Mouse (Mus musculus): Measurements from ENCODE around the gene Ttc23. TPM values are rescaled to one million over a fixed set of nuclear protein-coding genes. Genes with fewer than 3 reads are reported as not detected.

Gene Ttc23
- polyA plus RNA-seq (2012; rRNA removed) = 15.3 and 21.1 TPM in 2 replicates

DNA sequence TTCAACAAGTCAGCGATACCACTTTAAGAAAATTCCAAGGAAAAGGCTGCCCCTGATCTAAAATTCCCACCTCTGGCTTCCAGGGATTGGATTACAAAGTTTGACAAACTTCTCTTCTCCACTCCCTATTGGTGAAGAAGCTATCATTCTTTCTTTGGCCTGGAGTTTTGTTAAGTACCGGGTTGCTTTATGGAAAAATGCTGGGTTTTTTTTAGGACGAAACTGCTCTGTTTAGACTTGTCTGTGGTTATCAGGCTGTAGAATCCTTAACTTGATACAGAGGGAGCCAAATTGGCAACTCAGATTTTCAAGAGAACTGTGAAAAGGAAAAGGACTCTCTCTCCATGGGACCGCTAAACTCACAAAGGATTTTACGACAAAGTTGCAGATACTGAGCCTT, at the start of gene Ttc23:
TSS of gene Ttc23 (plus strand) at position 134 of the 400 bp plus-strand sequence.
- no peak for DNase-seq (ENCODE audit: low spot score)

DNA sequence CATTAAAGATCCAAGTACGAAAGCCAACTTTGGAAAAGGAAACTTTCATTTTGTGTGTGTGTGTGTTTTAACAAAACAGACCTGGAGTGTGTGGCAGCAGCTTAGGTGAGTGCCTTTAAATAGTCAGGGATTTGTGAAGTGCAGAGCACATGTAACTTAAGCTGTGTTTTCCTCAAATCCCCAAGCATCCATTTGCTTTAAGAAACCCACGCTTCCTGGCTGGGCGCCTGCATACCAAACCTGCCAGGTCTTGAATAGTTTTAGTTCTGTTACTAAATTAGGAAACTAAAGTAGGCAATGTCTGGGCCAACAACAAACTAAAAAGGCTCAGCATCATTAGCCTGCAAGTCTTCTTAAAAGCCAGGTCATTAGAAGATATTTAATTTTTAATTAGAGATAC, 49.2 kb upstream of the Ttc23 start:
- no peak for DNase-seq (ENCODE audit: low spot score)

DNA sequence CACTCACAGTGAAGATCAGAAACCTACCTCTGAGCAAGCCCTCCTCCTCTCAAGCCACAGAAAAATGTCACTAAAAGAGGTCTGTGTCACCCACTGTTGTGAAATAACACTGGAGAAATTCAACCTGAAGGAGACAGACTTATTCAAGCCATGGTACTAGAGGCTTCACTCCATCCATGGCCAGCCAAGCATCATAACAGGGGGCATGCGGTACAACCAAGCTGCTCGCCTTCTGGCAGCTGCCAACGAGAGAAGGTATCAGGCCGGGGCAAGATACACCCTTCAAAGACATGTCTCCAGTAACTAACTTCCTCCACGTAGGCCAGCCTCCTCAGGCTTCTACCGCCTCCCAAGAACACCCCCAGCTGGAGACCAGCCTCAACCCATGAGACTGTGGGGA, 42.1 kb upstream of the Ttc23 start:
- no peak for DNase-seq (ENCODE audit: low spot score)

DNA sequence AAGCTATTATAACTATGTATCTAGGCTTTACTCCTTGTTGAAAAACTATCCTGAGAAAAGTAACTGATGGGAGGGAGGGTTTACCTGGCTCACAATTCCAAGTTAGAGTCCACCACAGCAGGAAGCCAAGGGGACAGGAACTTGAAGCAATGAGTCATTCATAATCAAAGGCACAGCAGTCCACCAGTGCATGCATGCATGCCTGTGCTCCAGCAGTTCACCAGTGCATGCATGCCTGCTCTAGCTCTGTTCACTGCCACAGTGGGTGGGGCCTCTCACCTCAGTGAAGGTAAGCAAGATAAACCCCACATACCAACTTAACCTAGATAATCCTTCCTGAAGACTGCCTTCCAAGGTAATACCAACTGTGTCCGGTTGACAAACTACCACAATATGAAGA, 41.0 kb upstream of the Ttc23 start:
- DNase-seq (ENCODE audit: low spot score) = no peak

DNA sequence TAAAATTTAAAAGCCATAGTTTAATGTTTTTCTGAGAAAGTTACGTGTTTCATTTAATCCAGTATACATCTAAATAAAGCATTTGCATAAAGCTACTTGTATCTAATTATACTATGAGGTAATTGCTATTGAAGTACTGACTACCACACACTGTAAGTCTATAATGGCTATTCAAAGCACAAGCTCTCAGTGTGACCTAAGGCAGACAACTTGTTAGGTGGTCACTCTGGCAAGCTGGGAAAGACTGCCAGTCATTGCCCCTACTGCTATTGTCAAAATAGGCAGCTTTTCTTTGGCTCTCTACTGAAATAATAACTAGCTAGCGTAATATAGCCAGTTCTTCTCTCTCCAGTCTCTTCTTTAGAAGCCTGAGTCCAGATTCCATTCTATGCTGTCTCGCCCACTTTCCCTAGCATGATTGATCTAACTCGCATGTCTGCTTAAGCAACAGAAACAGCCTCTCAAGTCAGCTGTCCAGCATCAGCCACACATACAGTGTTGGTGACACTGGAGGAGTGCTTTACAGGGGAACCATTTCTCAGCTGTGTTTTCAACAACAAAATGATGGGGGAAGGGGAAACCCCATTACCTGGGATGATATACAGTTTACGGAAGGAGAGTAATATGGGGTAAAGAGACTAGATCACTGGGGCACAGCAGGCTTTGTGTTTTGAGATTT, 39.4 kb upstream of the Ttc23 start:
- DNase-seq (ENCODE audit: low spot score) = no peak

DNA sequence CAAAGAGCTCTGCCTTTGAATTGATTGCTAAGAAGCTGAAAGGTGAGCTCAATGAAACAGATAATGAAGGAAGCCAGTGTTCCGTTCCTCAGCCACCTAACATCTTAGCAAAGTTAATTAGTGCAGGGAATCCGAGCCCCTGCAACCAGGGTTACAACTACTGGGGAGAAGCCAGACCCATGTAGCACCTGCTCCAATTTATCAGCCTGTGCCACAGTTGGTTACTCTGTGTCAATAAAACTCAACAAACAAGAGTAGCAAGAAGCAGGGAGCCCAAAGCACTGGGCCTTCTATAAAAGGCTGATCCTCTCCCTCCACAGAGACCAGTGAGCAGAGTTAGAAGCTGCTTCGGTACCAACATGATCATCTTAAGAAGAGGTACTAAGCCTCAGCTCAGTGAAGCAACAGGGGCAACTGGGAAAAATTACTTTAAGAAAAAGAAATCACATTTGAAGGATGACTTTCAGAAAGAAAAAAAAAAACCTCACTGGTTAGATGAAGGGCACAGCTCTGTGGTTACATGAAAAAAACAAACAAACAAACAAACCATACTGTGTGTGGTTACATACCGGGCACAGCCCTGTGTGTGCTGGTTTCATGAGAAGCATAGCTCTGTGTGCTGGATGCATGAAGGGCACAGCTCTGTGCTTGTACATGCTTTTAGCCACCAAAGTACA, 38.7 kb upstream of the Ttc23 start:
- DNase-seq (ENCODE audit: low spot score) = no peak

DNA sequence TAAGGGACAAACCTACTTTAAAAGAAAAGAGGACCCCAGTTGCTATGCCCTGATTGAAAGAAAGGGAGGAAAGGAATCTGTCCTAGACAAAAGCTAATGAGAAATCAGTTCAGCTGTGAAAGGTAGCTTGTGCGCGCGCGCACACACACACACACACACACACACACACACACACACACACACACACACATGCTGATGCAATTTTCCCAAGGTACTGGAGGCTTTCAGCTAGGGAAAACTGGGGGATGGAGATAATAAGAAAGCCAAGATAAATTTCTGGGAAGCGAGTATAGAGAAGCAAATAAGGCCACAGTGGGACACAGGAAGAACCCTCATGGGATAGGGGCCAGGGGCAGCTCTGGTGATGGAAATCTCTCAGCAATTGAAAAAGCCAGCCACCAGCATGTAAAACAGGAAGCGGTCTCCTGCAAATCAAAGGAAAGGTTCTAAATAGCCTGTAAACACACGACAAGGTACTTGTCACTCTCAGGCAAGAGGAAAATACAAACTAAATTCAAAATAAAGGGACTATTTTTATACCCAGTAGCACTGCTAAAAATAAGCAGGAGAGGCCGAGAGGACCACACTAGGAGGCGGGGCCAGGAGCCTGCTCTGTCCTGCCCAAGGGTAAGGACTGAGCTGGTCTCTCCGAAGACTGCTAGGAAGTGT, 33.3 kb upstream of the Ttc23 start:
- no peak for DNase-seq (ENCODE audit: low spot score)

DNA sequence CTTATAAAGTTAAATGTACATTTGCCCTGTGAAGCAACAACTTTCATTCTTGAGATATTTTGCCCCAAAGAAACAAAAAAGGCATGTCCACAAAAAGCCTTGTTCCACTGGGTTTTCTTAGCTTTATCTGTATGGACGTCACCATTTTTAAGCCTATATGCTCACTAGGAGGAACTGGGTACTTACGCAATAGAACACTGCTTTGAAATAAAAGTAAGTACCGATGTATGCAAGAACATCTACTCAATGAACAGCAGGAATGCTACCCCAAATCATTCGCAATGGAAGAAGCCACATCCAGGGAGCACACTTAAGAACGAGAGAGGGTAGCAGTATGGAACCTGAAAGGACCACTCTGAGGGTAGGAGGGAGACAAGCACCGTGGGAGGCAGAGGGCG, 32.7 kb upstream of the Ttc23 start:
- no peak for DNase-seq (ENCODE audit: low spot score)

DNA sequence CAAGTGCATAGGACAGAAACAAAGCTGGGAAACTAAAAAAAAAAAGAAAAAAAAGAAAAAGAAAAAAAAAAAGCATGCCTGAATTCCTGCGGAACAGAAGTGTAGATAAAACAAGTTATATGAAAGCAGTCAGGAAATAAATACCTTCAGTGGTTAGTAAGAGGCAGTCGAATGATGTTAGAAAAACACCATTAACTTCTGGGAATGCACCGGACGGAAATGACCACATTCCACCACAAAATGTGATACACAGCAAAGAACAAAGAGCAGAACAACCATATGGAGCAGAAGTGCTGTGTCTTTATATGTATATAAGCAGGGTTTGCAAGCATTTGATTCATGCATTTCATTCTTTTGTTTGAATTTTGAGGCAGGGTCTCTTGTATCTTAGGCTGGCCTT, 30.3 kb upstream of the Ttc23 start:
- DNase-seq (ENCODE audit: low spot score) = no peak

DNA sequence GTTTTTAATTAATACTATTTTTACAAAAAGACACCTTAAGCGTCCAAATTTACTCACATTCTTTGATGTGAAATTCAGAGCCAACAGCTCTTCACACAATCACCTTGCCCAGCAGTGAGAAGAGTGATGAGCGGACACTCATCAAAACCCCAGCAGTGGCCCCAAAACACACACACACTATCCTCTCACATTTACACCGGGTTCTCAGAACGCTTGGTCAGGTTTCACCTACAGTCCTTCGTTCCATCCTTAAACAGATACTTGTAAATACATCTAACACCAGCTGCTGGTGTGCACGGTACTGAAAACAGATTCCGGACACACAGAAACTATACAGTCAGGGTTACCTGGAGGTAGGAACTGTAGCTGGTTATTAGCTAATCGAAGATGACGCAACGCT, 29.6 kb upstream of the Ttc23 start:
- DNase-seq (ENCODE audit: low spot score) = no peak

DNA sequence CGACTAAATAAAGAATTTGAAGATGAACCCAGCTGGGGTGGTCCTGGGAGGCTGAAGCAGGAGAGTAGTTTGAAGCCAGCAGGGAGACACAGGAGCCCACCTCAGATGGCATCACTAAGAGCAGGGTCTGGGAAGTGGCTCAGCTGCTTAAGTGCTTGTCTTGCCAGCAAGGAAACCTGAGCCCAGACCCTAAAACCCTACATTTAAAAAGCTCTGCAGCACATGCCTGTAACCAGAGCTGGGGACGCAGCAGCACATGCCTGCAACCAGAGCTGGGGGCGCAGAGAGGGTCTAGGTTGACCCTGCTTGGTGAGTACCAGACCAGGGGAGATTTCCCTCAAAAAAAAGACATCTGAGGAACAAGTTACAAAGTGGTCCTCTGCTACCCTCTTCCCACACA, 28.9 kb upstream of the Ttc23 start:
- no peak for DNase-seq (ENCODE audit: low spot score)

DNA sequence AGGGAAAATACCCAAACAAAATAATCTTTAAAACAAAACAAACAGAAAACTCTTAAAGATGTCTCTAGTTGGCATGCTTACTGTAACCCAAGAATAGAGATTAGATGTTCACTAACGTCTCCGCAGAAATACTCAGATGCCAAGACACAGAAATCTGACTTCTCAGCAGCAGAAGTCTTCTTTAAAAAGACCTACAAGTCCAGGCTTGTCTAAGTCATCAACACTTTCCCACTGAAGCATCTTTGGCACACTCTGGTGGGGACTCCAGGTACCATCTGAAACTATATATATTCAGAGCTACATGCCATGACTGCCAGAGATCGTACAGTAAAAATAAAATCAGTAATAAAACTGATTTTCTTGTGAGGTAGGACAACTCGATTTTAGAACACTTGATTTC, 27.4 kb upstream of the Ttc23 start:
- DNase-seq (ENCODE audit: low spot score) = no peak

DNA sequence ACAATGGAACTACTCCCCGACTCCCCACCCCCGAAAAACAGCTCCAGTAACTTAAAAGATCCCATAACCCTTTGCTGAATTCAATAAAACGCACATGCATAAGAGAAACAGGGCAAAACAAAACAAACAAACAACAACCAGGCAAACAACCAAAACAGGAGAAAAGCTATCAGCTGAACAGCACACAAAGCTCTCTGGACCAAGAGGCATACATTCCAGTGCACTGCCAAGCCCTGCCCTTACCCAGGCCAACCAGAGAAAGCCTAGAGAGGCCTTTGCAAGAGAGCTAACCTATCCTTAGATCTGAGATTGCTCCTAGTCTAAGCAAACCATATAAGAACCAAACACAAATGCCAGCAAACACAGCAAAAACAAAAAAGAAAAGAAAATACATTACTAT, 25.1 kb upstream of the Ttc23 start:
- DNase-seq (ENCODE audit: low spot score) = no peak

DNA sequence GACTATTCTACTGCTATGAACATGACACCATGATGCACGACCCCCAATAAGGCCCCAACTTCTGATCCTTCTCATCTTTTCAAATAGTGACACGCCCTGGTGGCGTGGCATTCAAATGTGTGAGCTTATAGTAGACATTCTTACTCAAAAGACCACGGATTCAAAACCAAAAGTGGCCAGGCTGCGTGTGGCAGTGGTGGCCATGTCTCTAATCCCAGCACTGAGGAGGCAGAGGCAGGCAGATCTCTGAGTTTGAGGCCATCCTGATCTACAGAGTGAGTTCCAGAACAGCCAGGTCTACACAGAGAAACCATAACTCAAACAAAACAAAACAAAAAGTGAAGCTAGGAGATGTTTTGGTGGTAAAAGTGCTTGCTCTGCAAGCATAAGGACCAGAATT, 20.5 kb upstream of the Ttc23 start:
- no peak for DNase-seq (ENCODE audit: low spot score)

DNA sequence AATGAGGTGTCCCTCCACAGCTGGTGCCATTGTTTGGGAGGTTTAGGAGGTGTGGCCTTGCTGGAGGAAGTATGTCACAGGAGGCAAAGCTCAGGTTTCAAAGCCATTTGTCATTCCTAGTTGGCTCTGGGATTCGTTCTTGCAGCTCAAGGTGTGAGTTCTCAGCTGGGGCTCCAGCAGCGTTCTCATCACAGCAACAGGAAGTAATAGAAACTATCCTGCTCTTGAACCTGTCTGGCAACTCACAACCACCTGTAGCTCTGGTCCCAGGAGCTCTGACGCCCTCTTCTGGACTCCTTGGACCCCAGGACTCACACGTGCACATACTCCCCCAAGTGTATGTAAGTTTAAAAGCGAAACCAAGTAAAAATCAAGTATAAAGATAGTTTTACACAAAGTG, 17.5 kb upstream of the Ttc23 start:
- no peak for DNase-seq (ENCODE audit: low spot score)

DNA sequence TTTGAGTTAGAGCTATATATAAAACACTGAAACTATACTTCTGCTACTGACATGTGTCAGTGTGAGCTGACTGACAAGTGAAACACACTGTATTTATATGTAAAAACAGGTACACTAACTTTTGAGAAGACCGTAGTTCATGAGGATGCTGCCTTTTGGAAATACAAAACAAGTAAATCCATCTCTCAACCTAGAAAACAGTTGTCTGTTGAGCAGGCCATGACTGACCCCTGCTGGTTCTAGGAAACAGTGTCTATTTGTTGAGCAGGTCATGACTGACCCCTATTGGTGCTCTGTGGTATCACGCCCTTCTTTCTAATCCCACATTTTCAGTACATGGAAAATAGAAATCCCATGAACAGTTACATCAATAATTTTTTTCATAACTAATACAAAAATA, 16.4 kb upstream of the Ttc23 start:
- no peak for DNase-seq (ENCODE audit: low spot score)

DNA sequence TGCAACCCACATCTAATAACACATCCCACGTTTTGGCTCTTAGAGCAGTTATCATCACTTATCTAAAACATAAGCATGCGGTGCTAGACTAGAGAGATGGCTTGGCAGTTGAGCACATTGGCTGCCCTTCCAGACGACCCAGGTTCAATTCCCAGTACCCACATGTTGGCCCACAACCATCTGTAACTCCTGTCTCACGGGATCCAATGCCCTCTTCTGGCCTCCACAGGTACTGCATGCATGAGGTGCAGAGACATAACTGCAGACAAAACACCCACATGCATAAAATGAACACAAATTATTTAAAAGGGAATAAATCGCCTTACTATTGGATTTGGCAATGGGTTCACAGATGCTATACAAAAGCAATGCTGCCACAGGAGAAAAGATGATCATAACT, 14.8 kb upstream of the Ttc23 start:
- no peak for DNase-seq (ENCODE audit: low spot score)

DNA sequence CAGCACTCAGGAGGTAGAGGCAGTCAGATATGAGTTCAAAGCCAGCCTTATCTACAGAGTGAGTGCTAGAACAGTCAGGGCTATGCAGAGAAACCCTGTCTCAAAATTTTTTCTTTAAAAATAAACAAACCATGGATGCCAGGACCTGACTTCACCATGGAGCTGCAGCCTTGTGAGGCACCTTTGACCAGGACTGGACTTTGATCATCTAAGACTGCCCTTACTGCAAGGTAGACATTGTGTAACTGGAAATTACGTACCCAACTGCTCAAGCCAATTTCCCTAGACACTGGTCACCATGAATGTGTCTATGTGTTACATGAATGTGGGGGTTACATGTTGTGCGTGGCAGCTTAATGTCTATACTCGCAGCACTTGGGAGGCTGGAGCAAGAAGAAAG, 13.0 kb upstream of the Ttc23 start:
- no peak for DNase-seq (ENCODE audit: low spot score)

DNA sequence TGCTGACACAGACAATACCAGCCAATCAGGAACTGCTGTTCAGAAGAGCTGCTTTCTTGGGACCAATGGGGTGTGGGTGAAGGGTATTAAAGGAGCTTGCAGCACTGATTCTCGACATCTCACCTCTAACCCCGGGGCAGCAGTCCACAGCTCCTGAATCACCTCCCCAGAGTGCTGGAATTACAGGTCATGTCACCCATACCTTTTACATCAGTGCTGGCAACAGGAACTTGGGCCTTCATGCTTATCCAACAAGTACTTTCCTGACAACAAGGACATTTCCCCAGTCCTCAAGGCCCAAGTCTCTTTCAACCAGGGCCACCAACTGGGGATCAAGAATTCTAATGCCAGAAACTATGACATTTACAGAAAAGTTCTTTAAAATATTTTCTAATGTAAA, 11.0 kb upstream of the Ttc23 start:
- no peak for DNase-seq (ENCODE audit: low spot score)

DNA sequence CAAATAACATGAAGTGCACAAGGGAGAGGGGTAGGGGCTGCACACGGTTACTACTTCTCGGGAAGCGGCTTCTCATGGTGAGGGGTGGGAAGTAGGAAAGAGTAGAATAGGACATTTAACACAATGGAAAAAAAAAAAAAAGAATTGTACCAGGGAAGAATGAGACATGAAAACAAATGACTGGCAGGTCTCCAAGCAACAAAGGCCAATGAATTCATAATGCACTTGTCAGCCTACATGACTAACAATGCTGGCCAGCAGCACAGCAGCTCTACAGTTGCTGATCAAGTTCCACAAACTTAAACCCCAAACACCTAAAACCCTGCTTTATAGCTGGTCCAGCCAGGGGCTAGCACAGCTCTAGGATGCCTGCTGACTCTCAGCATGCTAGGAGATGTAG, 8.2 kb upstream of the Ttc23 start:
- DNase-seq (ENCODE audit: low spot score) = no peak

DNA sequence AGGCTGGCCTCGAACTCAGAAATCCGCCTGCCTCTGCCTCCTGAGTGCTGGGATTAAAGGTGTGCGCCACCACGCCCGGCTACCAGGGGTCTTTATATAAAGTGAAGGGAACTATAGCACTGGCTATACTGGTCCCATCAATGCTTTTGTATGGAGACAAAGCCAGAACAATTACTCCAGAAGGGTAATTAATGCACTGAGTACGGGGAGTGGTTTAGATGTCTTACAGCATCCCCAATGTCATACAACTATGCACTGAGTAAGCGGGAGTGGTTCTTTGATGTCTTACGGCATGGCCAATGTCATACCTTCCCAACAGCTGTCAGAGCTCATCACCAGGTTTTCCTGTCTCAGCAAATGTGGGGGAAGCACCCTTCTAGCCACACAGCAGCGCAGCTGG, 4.3 kb upstream of the Ttc23 start:
- no peak for DNase-seq (ENCODE audit: low spot score)

DNA sequence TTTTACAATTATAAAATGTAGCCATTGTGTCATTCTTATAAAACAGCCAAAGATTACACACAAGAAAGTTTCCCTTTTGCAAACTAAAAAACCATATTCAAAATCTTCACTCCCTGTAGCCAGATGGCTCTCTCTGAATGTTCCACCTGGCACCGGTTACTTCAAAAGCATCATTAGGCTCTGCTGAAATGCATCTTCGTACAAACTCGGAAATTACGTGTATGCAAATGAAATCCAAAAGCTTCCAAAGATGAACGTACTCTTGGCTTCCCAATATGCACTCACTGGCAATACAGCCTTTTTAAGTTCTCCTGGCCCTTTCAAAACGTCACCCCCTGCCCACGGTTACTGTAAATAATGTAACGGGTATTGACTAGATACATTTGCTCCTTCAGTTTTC, 2.9 kb upstream of the Ttc23 start:
- DNase-seq (ENCODE audit: low spot score) = no peak

Measured in urinary bladder, adult 2 months (tissue).